Mouse (Mus musculus) adrenal gland, adult 8-10 months (tissue): Measurements from ENCODE around the gene C2cd5. TPM values are rescaled to one million over a fixed set of nuclear protein-coding genes. Genes with fewer than 3 reads are reported as not detected.
"Not testable (repeated sequence)": the region's sequence is repeated elsewhere in the genome, so short reads cannot be mapped to it uniquely, and the experiment has no call there.

ENCODE experiments used
- DNase-seq: peaks from one replicate; pipeline ENCODE4 v3.0.0; 2022
- total RNA-seq, 4 experiments: library from RNA; stranded (reverse); gene quantifications; 2 replicates each; pipeline ENCODE4 v1.2.4; 2022

The C2cd5 gene
- total RNA-seq = 10 to 100 TPM; 18.8 to 47.8 (median 33.3) TPM

DNA sequence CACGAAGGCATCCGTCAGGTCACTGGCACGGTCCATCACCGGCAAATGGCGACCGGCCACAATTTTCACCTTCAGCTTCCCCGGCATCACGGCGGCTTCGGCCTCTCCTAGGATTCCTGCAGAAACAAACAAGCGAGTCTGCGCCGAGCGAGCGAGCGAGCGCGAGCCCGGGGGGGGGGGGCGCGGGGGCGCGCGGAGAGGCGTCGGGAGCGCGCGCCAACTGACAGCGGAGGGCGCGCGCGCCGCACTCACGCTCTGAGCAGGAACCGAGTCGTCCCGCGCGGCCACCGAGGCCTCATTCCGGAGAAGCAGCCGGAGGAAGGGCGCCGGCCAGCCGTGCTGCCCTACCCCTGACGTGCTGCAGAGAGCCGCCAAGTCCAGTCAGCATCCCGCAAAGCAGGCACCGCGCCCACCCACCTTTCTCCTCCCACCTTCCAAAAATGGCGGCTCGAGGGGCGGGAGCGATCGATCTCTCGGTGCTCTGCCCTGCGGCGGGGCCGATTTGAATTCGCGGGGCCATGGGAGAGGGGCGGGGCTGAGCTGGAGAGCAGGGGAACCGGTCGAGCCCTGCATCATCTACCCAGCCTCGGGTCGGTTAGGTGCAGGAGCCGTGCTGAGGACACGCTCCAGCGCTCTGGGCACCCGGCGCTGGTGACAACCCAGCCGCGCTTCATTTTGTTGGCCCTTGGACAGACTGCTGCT is at the start of gene C2cd5:
C2cd5 (minus strand) TSS at position 461 of the 702 bp plus-strand sequence.
- DNase-seq = peak; percentile 95

- DNase-seq = peak; percentile 38
These were observed 48.9 kb upstream of the C2cd5 start for GRCm38 (mm10) chr6:143148868-143149267.

- DNase-seq = no peak
These were observed 46.8 kb upstream of the C2cd5 start for GRCm38 (mm10) chr6:143146756-143147155.

GRCm38 (mm10) chr6:143145051-143145450 is 45.1 kb upstream of the C2cd5 start:
- no peak for DNase-seq

DNA sequence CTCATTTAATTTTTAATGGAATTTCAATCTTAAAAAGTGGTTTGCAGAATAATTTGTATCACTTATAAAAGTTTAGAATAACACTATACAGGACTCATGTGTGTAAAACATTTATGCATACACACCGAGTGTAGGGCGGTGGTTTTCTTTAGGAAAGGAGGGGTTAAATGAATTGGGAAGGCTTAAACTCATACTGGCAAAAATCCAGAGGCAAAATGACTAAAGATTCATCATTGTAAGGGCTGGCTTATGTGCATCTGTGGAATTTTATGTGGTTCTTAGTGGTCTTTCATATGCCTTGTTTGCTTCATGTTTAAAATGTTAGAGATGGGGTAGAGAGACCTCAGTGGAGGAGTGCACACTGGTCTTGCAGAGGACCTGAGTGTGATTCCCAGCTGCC is 44.6 kb upstream of the C2cd5 start:
- DNase-seq = no peak

DNA sequence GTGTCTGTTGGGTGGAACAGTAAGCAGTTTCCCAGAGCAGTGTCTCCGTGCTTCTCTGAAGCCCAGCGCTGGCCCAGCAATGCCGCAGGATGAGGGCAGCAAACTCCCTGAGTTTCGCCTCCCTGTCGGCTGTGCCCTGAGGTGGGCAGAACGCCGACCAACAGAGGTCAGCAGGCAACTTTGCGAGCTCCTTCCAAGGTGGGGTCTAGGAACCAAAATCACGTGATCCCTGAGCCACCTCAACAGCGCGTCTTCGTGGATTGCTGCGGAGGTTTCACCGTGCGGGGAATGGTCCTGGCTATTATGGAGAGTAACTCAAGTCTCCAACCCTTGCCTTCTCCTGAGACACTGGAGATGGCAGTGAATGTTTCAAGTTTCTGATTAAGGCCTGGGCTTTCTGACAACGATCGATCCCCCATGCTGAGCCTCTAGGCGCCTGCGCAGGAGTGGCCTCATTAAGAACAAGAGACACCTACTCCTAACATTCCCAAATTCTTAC is 43.9 kb upstream of the C2cd5 start:
- DNase-seq = no peak

DNA sequence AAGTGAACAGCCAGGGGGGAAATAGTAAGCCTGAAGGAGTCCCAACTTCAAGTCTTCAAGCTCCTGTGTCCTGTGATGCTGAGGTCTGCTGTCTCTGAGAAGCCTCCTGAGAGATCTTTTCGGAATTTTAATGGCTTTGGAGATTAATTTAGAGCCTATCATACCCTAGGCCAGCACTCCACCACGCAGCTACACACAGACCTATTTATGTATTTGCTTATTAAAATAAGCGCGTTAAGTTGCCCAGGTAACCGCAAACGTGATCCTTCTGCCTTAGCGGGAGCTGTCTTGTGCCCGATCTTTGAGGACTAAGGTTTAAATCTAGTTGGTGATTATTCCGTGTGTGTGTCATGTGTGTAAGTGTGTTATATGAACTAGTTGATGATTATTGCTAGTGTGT is 43.4 kb upstream of the C2cd5 start:
- no peak for DNase-seq

- DNase-seq = no peak
These were observed 42.9 kb upstream of the C2cd5 start for GRCm38 (mm10) chr6:143142861-143143260.

GRCm38 (mm10) chr6:143141624-143142592 is 42.0 kb upstream of the C2cd5 start:
- DNase-seq = not testable (repeated sequence)

DNA sequence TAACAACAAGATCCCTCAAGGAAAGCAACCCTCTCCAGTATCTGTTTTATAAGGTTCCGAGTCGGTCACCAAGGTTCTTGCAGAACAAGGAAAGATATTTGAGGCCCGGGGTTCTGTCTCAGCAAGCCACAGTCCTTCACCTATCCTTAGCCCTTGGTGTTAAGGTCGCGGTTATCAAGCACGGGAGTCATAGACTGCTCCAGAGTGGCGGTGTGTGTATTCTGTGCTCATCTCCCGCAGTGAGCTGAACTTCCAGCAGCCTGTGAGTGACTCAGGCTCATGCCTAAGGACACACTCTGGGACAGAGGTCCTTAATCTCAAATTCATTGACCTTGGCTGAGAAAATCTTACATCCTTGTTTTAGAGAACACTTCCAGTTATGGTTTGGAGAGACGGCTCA is 40.9 kb upstream of the C2cd5 start:
- DNase-seq = peak; percentile 58

- DNase-seq = no peak
These were observed 39.5 kb upstream of the C2cd5 start for GRCm38 (mm10) chr6:143139417-143139816.

DNA sequence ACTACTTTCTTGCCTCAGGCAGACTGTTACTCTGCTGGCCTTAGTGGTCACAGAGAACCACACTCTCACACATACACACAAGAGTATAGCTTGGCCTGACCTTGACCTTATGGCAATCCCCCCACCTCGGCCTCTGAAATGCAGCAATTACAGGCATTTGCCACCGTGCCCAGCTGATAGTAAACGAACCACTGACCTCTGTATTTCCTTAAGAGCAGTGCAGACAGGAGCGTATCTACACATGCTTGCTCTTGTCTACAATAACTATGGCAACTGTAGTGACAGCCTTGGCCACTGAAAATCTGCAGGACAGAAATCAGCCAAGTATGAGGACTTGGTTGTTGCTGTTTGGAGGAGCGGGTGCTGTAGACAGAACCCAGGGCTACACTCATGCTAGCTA is 37.4 kb upstream of the C2cd5 start:
- no peak for DNase-seq

DNA sequence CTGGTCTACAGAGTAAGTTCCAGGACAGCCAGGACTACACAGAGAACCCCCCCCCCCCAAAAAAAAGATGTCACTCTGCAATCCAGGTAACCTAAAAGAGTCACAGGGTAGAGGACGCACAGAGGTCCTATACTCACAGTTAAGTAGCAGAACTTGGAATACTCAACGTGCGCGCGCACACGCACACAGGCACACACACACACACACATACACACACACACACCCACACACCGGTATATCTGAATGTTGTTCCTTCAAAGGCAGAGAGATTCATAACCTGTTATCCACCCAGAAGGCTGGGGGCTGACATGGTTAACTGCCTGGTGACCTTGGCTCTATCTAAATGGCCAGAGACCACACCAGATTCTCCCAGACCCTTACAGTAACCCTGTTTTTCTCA is 36.7 kb upstream of the C2cd5 start:
- DNase-seq = no peak

GRCm38 (mm10) chr6:143135097-143135496 is 35.2 kb upstream of the C2cd5 start:
- no peak for DNase-seq

GRCm38 (mm10) chr6:143133150-143133549 is 33.2 kb upstream of the C2cd5 start:
- no peak for DNase-seq

DNA sequence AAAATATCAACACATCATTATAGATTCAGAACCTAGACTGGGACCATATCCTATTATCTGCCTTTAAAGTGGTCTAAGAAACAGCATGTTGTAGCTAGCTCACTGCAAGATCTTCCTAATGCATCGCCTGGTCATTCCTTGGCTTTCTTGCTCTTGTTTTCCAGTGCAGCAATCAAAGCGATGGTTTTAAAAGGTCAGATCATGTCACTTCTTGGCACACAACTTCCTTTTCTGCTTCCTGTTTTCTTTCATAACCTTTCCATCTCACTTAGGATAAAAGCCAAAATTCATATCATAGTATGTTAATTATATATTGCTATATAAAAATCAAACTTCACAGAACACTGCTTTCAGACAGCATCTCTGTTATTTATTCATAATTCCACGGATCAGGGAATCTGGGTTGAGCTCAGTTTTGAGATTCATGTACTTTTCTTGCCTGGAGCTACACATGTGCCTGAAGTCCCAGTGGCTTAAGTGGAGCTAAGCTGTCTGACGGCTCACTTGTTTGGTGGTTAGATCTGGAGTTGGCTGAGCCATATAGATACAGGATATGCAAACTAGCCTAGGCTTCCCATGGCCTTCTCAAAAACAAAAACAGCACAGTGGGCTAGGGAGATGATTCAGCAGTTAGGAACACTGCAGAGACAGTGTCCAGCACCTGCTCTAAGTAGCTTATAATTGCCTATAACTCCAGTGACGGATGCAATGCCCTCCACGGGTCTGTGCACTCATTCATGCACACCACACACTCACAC is 32.1 kb upstream of the C2cd5 start:
- no peak for DNase-seq

DNA sequence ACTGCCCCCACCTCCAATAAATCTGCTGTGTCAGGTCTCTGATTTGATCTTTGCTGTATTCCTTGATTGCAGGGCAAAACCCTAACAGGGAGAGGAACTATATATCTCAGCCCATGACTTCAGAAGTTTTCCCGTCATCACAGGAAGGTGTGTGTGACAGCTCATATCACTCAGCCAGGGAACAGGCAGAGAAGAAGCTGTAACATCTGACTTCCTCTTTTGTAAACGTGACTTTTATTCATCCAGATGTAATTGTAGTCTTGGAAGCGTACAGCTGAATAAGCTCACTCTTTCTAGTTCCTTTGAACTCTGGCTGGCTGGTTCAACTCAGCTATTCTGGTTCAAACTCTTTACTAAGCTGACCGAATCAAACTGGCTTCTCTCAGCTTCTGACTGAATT is 30.5 kb upstream of the C2cd5 start:
- no peak for DNase-seq

DNA sequence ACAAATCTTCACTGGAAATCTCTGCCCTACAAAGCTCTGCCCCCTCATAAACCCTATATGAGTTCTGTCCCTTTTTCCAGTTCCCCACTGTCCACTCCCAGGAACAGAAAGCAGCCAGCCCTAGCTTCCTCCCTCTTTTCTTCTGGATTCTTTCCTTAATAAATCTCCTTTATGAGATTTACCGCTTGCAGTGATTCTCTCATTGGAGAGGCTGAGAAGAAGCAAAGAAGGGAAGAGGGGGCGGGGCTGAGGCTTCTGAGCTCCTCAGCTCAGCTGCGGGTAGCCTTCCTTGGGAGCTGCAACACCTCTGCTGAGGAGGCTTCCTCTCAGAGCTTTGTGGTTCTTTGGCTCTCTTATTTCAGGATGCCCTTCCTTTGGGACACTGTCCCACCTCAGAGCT is 30.0 kb upstream of the C2cd5 start:
- no peak for DNase-seq

GRCm38 (mm10) chr6:143129466-143129865 is 29.5 kb upstream of the C2cd5 start:
- DNase-seq = no peak

DNA sequence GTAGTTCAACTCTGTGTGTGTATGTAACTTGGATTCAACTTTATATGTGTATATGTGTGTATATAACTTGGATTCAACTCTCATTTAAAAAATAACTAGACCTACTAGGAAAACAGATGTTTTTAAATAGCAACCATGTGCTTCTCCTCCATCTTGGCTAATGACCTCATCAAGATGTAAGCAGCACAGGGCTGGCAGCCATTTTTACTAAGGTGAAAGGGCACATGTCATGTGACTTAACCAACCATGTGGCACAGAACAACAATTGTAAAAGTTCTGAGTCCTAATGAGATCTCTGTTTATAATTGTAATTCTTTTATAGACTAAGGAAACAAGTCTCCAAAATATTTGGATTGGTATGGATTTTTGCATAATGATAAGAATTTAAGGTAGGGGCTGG is 25.8 kb upstream of the C2cd5 start:
- DNase-seq = no peak

- no peak for DNase-seq
These were observed 19.4 kb upstream of the C2cd5 start for GRCm38 (mm10) chr6:143119325-143119724.

DNA sequence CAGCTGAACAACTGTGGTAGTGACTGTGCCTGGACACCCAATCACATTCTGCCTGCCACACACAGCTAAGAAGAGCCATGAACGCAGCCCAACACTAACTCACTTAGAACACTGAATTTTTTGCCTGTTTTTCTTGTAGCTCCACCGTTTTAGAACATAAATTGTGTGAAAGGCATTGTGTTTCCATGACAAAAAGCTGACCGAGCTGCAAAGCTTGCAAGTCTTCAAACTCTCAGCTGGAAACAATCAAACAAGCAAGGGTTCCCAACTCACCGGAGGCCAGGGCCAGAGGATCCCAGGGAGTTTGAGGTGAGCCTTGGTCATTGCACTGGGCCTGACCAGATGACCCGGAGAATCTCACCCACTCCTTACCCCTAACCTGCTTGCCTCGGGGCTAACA is 16.8 kb upstream of the C2cd5 start:
- DNase-seq = no peak

DNA sequence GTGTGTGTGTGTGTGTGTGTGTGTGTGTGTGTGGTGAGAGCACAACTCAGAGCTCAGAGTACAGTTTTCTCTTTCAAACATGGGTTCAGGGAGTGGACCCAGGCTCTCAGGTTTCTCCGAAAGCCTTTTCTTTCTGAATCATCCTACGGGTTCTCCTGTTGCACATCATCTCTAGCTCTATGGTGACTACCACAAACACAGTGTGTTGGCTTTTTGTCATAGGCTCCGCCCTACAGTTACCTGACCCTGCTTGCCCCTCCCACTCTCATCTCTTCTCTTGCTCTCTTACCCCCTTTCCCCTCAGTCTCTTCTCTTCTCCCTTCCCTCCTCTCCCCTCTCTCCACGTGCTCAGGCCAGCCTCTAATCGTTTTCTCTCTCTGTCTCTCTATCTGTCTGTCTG is 15.6 kb upstream of the C2cd5 start:
- no peak for DNase-seq
